Mouse (Mus musculus): ENCODE measurements at regions not wholly inside any gene's neighbourhood (a gene's known extent, or its start where the extent isn't known, plus 50 kb on each side); places are given as distances from the start of the nearest gene placed in this dataset.

GRCm38 (mm10) chr3:21963733-21964351 is 112.6 kb upstream of the Tbl1xr1 start:
- TF ChIP-seq CTCF (conservative IDR thresholded peaks at IDR 0.05 in 1 of 2, IDR thresholded peaks at IDR 0.05 in 1 of 2; ENCODE audit: low read depth in 2 of 2, low read length in 2 of 2), result no peak
- no peak for TF ChIP-seq ZMIZ1 (IDR thresholded peaks at IDR 0.05; ENCODE audit: low read depth, low read length)
- no peak for TF ChIP-seq RAD21 (IDR thresholded peaks at IDR 0.05; ENCODE audit: low read depth, low read length)
- TF ChIP-seq USF2 (conservative IDR thresholded peaks at IDR 0.05; ENCODE audit: low read depth, low read length), result no peak
- no peak for TF ChIP-seq PAX5 (IDR thresholded peaks at IDR 0.05; ENCODE audit: low read length)

Measured in CH12.LX (cell line).